Mouse (Mus musculus): ENCODE results near the gene 1810010D01Rik. TPM values are rescaled to one million over a fixed set of nuclear protein-coding genes. Genes with fewer than 3 reads are reported as not detected.
A peak's percentile ranks its signal among the peaks of the same experiment; 100 is the strongest.

1810010D01Rik gene
- polyA plus RNA-seq (2014; fragmentation: Nextera tagmentation; extraction: Ambion mirVana) = not detected in 2 replicates

DNA sequence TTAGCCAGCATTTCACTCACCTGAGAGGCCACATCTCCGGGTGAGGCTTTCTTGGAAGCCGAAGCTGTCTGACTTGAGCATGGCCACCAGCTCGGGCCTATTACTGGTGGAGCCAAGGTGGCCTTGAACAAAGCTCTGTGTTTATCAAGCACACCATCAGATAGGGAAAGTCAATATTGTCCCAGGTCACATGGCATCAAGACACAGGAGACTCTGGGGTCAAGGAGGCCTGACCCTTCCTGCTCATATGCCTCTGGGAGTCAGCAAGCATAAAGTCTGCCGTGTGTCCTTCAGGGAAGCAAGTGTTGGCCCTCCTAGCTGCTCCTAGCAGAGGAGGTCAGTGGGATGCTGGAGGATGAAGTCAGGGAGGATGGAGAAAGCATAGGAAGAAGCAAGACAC lies at the start of gene 1810010D01Rik:
TSS of gene 1810010D01Rik (minus strand) at position 114 of the 400 bp plus-strand sequence.
- Histone ChIP-seq H3K9me3 (ENCODE audit: control insufficient read depth, low read length) (no peaks in the 10 kb centered on the region), H3K36me3 (ENCODE audit: control insufficient read depth, insufficient read depth, low read length) (no peaks in the 10 kb centered on the region), H3K4me3 (ENCODE audit: low read depth, low read length) (no peak within 1 kb of the TSS), H3K4me2 (ENCODE audit: low read depth, severe bottlenecking) (no peak within 1 kb of the TSS; the same call in 1 of the 2 replicates), H3K4me1 (ENCODE audit: control insufficient read depth, insufficient read depth, low read length) (peaks cover 25% of the 10 kb centered on the region), H3K27ac (replicated peaks; ENCODE audit: low read depth, low read length) (peak within 1 kb of the TSS; percentile 98), H3K27me3 (ENCODE audit: control insufficient read depth, insufficient read depth, low read length) (no peaks in the 10 kb centered on the region), H3K9ac (ENCODE audit: low read length) (peak within 1 kb of the TSS; percentile 51)
- DNase-seq (ENCODE audit: low spot score) (no peak), ATAC-seq (ENCODE audit: insufficient number of reproducible peaks, low FRiP score, low TSS enrichment, low read depth) (no peak)
- WGBS = 85% methylated on average over 4 of the region's 4 CpGs

DNA sequence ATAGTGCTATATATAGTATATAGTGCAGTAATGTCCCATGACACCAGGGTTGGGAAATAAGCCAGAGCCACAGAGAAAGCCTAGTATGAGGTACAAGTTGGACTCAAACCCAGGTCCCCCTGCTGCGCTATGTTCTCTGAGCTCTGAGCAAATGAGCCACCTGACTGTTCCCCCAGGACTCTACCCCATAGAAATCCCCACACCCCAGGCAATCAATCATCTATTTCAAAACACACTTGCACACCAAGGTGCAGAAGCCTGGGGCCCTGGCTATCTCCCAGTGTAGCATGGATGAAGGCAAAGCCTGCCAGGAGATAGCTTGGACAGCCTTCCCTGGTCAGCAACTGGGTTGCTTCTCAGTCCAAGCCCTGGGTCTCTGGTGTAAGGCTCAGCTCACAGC lies 48.2 kb upstream of the 1810010D01Rik start:
- WGBS = 100% methylated on average over 1 of the region's 1 CpGs
- H3K36me3 ChIP-seq (ENCODE audit: control insufficient read depth, insufficient read depth, low read length) = peaks cover 4% of the 10 kb centered on the region; the same call in 1 of the 2 replicates
- 0 out of 2 replicates have a peak, but pooled peaks cover 2% of the 10 kb centered on the region for H3K4me1 ChIP-seq (ENCODE audit: control insufficient read depth, insufficient read depth, low read length)
- DNase-seq (ENCODE audit: low spot score) (no peak), ATAC-seq (ENCODE audit: insufficient number of reproducible peaks, low FRiP score, low TSS enrichment, low read depth) (no peak)
- H3K4me3 ChIP-seq (ENCODE audit: low read depth, low read length) = no peak overlapping the region
- H3K9me3 ChIP-seq (ENCODE audit: control insufficient read depth, low read length) = no peaks in the 10 kb centered on the region
- no peak overlapping the region for H3K27ac ChIP-seq (replicated peaks; ENCODE audit: low read depth, low read length)
- no peak overlapping the region for H3K9ac ChIP-seq (ENCODE audit: low read length)
- H3K27me3 ChIP-seq (ENCODE audit: control insufficient read depth, insufficient read depth, low read length) = no peaks in the 10 kb centered on the region
- H3K4me2 ChIP-seq (ENCODE audit: low read depth, severe bottlenecking) = no peak overlapping the region

DNA sequence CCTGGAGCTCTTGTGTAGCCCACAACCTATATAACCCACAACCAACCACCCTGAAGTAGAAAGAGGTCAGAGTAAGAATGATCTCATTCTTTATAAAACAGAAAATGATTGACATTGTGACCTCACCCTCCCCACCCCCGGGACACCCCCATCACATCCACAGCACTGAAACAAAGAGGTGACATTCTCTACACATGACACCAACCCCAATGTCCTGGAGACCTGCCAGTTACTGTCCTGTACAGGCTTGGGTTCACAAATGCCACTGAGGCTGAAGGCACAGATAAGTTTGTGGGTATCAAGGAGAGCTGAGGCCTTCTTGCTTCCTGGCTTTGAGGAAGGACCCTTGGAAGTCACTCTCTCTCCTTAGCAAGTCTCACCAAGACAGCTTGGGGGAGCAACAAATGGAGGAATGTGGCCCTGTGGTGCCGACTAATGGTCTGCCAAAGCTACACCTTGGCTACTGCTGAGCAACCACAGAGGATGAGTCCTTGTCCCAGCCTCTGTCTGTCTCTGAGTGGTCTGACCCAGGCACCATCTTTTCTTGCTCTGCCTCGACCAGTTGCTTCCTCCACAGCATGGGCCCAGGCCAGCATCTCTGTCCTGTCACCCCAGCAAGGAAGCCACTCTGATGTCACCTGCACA lies 46.2 kb upstream of the 1810010D01Rik start:
- ATAC-seq (ENCODE audit: insufficient number of reproducible peaks, low FRiP score, low TSS enrichment, low read depth) = no peak
- Histone ChIP-seq H3K4me2 (ENCODE audit: low read depth, severe bottlenecking) (no peak overlapping the region), H3K36me3 (ENCODE audit: control insufficient read depth, insufficient read depth, low read length) (0 out of 2 replicates have a peak, but pooled peaks cover 4% of the 10 kb centered on the region), H3K4me3 (ENCODE audit: low read depth, low read length) (no peak overlapping the region), H3K4me1 (ENCODE audit: control insufficient read depth, insufficient read depth, low read length) (0 out of 2 replicates have a peak, but pooled peaks cover 2% of the 10 kb centered on the region), H3K27me3 (ENCODE audit: control insufficient read depth, insufficient read depth, low read length) (no peaks in the 10 kb centered on the region), H3K27ac (replicated peaks; ENCODE audit: low read depth, low read length) (no peak overlapping the region), H3K9ac (ENCODE audit: low read length) (no peak overlapping the region), H3K9me3 (ENCODE audit: control insufficient read depth, low read length) (no peaks in the 10 kb centered on the region)
- DNase-seq (ENCODE audit: low spot score) = no peak
- WGBS = 60% methylated on average over 3 of the region's 3 CpGs

DNA sequence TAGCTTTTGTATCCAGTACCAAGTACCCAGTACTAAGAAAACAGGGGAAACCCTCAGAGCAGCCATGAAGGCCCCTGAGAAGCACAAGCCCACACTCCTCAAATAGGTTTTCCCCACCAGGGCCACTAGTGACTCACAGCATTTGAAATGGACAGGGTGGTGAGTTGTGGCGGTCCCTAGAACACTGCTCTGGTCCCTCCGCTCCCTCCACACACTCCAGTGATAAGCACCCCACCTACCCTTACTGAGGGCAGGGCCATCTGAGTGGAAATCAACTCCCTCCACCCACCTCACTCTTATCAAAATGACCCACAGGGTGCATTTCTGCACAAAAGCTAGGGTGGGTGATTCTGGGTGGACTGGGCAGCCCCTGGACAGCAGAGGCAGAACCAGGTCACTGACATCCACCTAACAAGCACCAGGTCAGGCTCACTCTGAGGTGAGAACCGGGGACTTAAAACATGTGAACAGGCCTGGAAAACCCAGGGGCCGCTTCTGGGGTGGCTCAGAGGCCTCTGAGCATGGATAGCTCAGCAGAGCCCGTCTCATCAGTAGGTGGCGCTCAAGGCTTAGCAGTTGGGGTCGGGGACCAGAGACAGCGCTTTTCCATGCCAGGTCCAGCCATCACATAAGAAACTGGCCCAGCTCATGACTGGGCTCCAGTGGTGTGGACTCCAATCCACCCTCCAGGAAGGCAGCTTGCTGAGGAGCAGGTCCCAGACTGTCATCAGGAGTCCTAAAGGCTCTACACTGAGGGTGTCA lies 45.0 kb upstream of the 1810010D01Rik start:
- H3K36me3 ChIP-seq (ENCODE audit: control insufficient read depth, insufficient read depth, low read length) = 0 out of 2 replicates have a peak, but pooled peaks cover 4% of the 10 kb centered on the region
- ATAC-seq (ENCODE audit: insufficient number of reproducible peaks, low FRiP score, low TSS enrichment, low read depth) = peak; percentile 69
- no peak overlapping the region for H3K27ac ChIP-seq (replicated peaks; ENCODE audit: low read depth, low read length)
- H3K27me3 ChIP-seq (ENCODE audit: control insufficient read depth, insufficient read depth, low read length) = no peaks in the 10 kb centered on the region
- no peak overlapping the region for H3K9ac ChIP-seq (ENCODE audit: low read length)
- no peaks in the 10 kb centered on the region for H3K9me3 ChIP-seq (ENCODE audit: control insufficient read depth, low read length)
- 28% methylated on average over 8 of the region's 8 CpGs for WGBS
- 0 out of 2 replicates have a peak, but pooled peaks cover 2% of the 10 kb centered on the region for H3K4me1 ChIP-seq (ENCODE audit: control insufficient read depth, insufficient read depth, low read length)
- no peak overlapping the region for H3K4me2 ChIP-seq (ENCODE audit: low read depth, severe bottlenecking)
- DNase-seq (ENCODE audit: low spot score) = peak; percentile 90
- H3K4me3 ChIP-seq (ENCODE audit: low read depth, low read length) = no peak overlapping the region

DNA sequence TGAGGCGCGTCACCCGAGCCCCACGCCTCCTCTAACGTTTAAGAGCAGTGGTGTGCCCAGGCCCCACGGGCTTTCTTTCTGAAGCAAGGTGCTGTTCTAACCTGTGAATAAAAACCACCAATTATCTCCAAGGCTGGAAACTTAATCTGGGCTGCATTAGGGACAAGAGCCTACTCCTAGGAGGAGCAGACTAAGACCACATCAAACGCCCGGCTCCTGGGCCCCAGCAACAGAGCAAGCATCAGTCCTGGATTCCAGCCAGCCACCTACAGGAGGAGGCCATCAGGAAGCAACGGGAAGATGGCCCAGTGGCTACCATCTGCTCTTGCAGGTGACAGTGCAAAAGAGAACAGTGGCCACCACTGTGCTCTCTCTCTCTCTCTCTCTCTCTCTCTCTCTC lies 42.3 kb upstream of the 1810010D01Rik start:
- WGBS = 69% methylated on average over 9 of the region's 9 CpGs
- Histone ChIP-seq H3K9ac (ENCODE audit: low read length) (no peak overlapping the region), H3K4me2 (ENCODE audit: low read depth, severe bottlenecking) (no peak overlapping the region; the same call in 1 of the 2 replicates), H3K4me1 (ENCODE audit: control insufficient read depth, insufficient read depth, low read length) (0 out of 2 replicates have a peak, but pooled peaks cover 2% of the 10 kb centered on the region), H3K36me3 (ENCODE audit: control insufficient read depth, insufficient read depth, low read length) (no peaks in the 10 kb centered on the region), H3K4me3 (ENCODE audit: low read depth, low read length) (no peak overlapping the region), H3K27me3 (ENCODE audit: control insufficient read depth, insufficient read depth, low read length) (no peaks in the 10 kb centered on the region), H3K9me3 (ENCODE audit: control insufficient read depth, low read length) (no peaks in the 10 kb centered on the region), H3K27ac (replicated peaks; ENCODE audit: low read depth, low read length) (no peak overlapping the region)
- DNase-seq (ENCODE audit: low spot score) (no peak), ATAC-seq (ENCODE audit: insufficient number of reproducible peaks, low FRiP score, low TSS enrichment, low read depth) (no peak)

DNA sequence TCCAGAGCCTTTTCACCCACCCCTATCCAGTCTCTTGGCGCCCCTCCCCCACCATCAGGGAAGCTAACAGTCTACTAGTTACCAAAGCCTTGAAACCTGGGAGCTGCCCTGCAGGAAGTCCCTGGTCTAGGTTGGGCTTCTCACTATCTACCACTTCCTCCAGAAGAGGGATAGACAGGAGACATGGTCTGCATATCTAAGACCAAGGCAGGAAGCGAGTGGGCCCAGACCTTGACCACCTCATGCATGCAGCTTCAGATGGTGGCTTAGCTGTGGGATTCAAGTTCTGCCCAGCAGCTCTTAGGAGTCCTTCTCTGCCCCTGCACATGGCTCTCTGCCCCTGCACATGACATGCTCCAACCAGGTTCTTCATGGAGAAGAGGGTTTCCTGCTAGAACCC lies 41.0 kb upstream of the 1810010D01Rik start:
- Histone ChIP-seq H3K9ac (ENCODE audit: low read length) (no peak overlapping the region), H3K4me1 (ENCODE audit: control insufficient read depth, insufficient read depth, low read length) (0 out of 2 replicates have a peak, but pooled peaks cover 2% of the 10 kb centered on the region), H3K4me2 (ENCODE audit: low read depth, severe bottlenecking) (no peak overlapping the region), H3K36me3 (ENCODE audit: control insufficient read depth, insufficient read depth, low read length) (no peaks in the 10 kb centered on the region), H3K27ac (replicated peaks; ENCODE audit: low read depth, low read length) (no peak overlapping the region), H3K4me3 (ENCODE audit: low read depth, low read length) (no peak overlapping the region), H3K9me3 (ENCODE audit: control insufficient read depth, low read length) (no peaks in the 10 kb centered on the region), H3K27me3 (ENCODE audit: control insufficient read depth, insufficient read depth, low read length) (no peaks in the 10 kb centered on the region)
- ATAC-seq (ENCODE audit: insufficient number of reproducible peaks, low FRiP score, low TSS enrichment, low read depth) (no peak), DNase-seq (ENCODE audit: low spot score) (no peak)
- WGBS = 81% methylated on average over 2 of the region's 2 CpGs

DNA sequence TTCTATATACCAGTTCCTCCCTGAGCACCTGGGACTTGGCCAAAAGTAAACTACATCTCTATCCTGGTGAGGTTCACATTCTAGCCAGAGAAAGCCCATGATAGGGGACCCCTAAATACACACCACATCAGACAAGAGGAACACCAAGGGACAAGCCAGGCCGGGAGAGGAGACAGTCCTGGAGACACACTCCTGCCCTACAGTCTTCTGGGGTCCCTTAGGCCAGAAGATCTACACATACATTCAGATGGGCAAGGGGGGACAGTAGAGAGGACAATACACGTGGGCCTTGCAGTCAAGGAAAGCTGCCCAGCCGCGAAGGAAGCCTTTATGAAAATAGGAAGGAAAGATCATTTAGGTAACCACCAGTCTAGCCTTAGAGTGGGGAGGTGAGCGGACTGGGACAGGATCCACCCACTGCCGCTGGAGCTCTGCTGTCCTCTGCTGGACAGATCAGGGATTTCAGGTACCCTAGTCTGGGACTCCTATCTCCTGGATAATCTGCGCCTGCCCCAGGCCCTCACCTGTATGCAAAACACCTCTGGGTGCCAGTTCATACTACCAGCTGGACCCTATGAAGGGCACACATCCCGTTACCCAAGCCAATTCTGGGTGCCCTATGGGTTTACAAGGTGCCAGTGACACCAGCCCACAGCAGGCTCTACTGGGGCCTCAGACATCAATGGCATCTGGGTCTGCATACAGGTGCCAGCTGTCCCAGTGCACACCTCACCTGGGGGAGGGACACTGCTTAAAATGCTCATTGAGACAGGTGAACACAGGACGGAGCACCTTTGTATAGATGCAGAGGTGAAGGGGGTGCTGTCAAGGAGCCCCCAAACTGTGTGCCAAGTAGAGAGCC lies 35.2 kb upstream of the 1810010D01Rik start:
- H3K4me2 ChIP-seq (ENCODE audit: low read depth, severe bottlenecking) = no peak overlapping the region
- DNase-seq (ENCODE audit: low spot score) (peak; percentile 92), ATAC-seq (ENCODE audit: insufficient number of reproducible peaks, low FRiP score, low TSS enrichment, low read depth) (peak; percentile 74)
- H3K9me3 ChIP-seq (ENCODE audit: control insufficient read depth, low read length) = no peaks in the 10 kb centered on the region
- no peaks in the 10 kb centered on the region for H3K36me3 ChIP-seq (ENCODE audit: control insufficient read depth, insufficient read depth, low read length)
- H3K27me3 ChIP-seq (ENCODE audit: control insufficient read depth, insufficient read depth, low read length) = no peaks in the 10 kb centered on the region
- no peak overlapping the region for H3K4me3 ChIP-seq (ENCODE audit: low read depth, low read length)
- no peak overlapping the region for H3K9ac ChIP-seq (ENCODE audit: low read length)
- H3K4me1 ChIP-seq (ENCODE audit: control insufficient read depth, insufficient read depth, low read length) = 0 out of 2 replicates have a peak, but pooled peaks cover 3% of the 10 kb centered on the region
- 14% methylated on average over 9 of the region's 9 CpGs for WGBS
- no peak overlapping the region for H3K27ac ChIP-seq (replicated peaks; ENCODE audit: low read depth, low read length)

DNA sequence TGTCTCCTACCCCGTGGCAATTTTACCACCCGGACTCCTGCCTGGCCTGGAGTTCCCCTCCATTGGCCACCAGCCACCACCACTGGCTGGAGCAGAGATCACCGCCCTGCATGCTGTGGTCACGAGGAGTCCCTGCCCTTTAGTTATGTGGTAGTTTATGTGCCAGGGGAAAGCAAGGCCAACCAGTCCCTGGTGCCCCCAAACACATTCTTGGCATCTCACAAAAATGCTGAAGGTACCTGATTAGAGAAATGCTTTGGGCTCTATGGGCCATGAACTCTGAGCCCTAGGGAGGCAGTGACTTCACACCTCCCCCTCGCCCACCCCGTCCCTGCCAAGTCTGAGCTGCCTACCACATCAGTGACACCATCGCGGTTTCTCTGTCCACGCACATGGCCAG lies 34.1 kb upstream of the 1810010D01Rik start:
- H3K36me3 ChIP-seq (ENCODE audit: control insufficient read depth, insufficient read depth, low read length) = no peaks in the 10 kb centered on the region
- H3K27ac ChIP-seq (replicated peaks; ENCODE audit: low read depth, low read length) = no peak overlapping the region
- no peaks in the 10 kb centered on the region for H3K27me3 ChIP-seq (ENCODE audit: control insufficient read depth, insufficient read depth, low read length)
- H3K4me2 ChIP-seq (ENCODE audit: low read depth, severe bottlenecking) = no peak overlapping the region
- 0 out of 2 replicates have a peak, but pooled peaks cover 3% of the 10 kb centered on the region for H3K4me1 ChIP-seq (ENCODE audit: control insufficient read depth, insufficient read depth, low read length)
- ATAC-seq (ENCODE audit: insufficient number of reproducible peaks, low FRiP score, low TSS enrichment, low read depth) (no peak), DNase-seq (ENCODE audit: low spot score) (no peak)
- WGBS = 85% methylated on average over 9 of the region's 9 CpGs
- no peaks in the 10 kb centered on the region for H3K9me3 ChIP-seq (ENCODE audit: control insufficient read depth, low read length)
- H3K4me3 ChIP-seq (ENCODE audit: low read depth, low read length) = no peak overlapping the region
- H3K9ac ChIP-seq (ENCODE audit: low read length) = no peak overlapping the region
